Mouse (Mus musculus): Measurements from ENCODE around the gene BC025920. TPM values are rescaled to one million over a fixed set of nuclear protein-coding genes. Genes with fewer than 3 reads are reported as not detected.
"Not testable (repeated sequence)": the region's sequence is repeated elsewhere in the genome, so short reads cannot be mapped to it uniquely, and the experiment has no call there.

Gene BC025920
- polyA plus RNA-seq, 1 experiment from 2014 or later: 0.84 TPM

DNA sequence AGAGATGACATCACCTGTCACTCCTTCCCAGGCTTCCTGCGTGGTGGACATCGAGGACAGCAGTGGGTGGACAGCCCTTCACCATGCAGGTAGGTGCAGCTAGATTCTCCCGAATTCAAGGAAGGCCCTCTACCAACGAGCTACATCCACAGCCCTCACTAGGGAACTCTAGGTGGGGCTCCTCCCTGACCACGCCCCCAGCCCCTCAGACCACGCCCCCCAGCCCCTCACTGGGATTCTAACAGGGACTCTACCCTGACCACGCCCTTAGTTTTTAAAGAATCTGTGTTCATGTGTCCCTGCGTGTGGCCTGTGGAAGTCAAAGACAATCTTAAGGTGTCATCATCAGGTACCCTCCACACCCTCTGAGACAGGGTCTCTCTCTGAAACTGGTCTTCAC is 30.3 kb downstream of the BC025920 start:
- H3K9me3 ChIP-seq (replicated peaks): no peaks in the 10 kb centered on the region
- no peaks in the 10 kb centered on the region for H3K27me3 ChIP-seq
- ATAC-seq (replicated peaks; ENCODE audit: low FRiP score): no peak
- H3K4me2 ChIP-seq: no peak overlapping the region
- H3K4me1 ChIP-seq: peaks cover 17% of the 10 kb centered on the region
- H3K4me3 ChIP-seq (replicated peaks): no peak overlapping the region
- no peak overlapping the region for H3K9ac ChIP-seq
- H3K27ac ChIP-seq: no peak overlapping the region
- H3K36me3 ChIP-seq: no peaks in the 10 kb centered on the region
- 19% methylated on average over 8 of the region's 8 CpGs for WGBS

DNA sequence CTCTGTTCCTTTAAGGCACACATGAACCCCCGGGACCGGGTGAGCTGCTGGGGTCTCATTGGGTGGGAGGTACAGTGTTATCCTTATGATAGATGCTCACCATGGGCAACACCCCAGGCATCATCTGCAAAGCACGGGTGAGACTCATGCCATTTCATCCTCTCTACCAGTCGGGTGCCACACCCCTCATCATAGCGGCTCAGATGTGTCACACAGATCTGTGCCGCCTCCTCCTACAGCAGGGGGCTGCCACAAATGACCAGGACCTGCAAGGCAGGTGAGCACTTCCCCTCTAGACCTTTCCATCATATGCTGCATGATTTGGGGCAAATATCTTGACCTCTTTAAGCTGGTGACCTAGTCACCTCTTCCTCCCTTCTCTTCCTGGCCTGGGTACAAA is 32.0 kb downstream of the BC025920 start:
- WGBS: 78% methylated on average over 6 of the region's 6 CpGs
- Histone ChIP-seq H3K27me3 (no peaks in the 10 kb centered on the region), H3K27ac (no peak overlapping the region), H3K9me3 (replicated peaks) (no peaks in the 10 kb centered on the region), H3K4me2 (no peak overlapping the region), H3K4me1 (peaks cover 34% of the 10 kb centered on the region), H3K9ac (no peak overlapping the region), H3K36me3 (no peaks in the 10 kb centered on the region), H3K4me3 (replicated peaks) (no peak overlapping the region)
- no peak for ATAC-seq (replicated peaks; ENCODE audit: low FRiP score)

DNA sequence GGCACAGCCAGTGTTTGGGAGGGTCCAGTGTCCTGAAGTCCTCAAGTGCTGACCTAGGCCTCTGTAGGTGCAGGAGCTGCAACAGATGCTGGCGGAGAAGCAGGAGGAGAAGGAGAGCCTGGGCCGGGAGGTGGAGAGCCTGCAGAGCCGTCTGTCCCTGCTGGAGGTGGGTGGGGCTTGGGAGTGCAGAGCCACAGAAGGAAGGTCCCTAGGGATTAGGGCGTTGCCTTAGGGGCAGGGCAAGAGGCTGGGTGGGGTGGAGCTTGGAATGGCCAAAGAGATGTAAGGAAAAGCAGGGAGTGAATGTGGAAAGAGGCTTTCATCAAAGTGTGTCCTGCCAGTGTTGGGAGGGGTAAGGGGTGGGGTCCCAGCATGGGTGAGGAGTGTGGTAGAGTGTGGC is 34.8 kb downstream of the BC025920 start:
- not testable (repeated sequence) for H3K27me3 ChIP-seq; H3K9me3 ChIP-seq (replicated peaks); H3K27ac ChIP-seq; H3K36me3 ChIP-seq; H3K4me2 ChIP-seq; H3K9ac ChIP-seq; H3K4me3 ChIP-seq (replicated peaks); ATAC-seq (replicated peaks; ENCODE audit: low FRiP score)
- 54% methylated on average over 4 of the region's 4 CpGs for WGBS
- H3K4me1 ChIP-seq: peaks cover 26% of the 10 kb centered on the region

DNA sequence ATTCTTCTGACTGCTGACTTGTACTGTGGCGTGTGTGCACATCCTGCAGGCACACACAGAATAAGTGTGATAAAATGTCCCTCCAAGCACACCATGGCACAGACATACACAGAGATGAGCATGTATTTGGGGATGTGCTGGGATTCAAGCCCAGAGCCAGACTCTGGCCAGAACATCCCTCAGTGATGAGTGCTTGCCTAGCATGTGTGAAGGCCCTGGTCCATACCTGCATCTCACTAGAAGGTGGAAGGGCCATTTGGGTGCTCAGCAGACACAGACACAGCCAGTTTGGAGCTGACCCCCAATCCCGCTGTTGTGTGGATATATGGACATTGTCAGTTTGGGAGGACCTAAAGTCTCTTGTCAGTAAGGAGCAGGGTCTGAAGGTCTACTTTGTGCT is 35.5 kb downstream of the BC025920 start:
- 91% methylated on average over 2 of the region's 2 CpGs for WGBS
- Histone ChIP-seq H3K27me3 (no peaks in the 10 kb centered on the region), H3K4me3 (replicated peaks) (no peak overlapping the region), H3K9me3 (replicated peaks) (no peaks in the 10 kb centered on the region), H3K36me3 (no peaks in the 10 kb centered on the region), H3K27ac (no peak overlapping the region), H3K4me1 (peaks cover 26% of the 10 kb centered on the region), H3K9ac (no peak overlapping the region), H3K4me2 (no peak overlapping the region)
- no peak for ATAC-seq (replicated peaks; ENCODE audit: low FRiP score)

DNA sequence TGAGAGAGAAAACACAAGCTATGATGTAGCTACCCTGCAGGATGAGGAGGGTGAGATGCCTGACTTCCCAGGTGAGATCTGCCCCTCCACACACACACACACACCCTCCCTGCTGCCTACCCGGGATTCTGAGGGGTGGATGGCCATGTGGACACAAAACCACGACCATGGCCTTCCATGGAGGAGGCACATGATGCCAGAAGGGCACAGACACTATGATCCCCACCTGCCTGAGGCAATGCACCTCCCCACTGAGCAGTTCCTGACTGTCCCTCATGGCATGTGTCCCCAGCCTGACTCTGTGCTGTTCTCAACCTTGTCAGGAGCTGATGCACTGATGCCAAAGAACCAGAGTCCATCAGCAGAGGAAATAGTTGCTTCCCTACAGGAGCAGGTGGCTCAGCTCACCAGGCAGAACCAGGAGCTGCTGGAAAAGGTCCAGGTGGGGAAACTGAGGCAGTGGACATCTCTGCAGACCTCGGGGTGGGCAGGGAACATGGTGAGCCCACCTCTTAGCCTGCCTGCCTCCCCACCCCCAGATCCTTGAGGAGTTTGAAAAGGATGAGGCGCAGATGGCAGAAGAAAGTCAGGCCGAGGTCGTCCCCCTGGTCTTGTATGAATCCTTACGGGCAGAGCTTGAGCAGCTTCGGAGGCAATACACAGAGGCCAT is 36.0 kb downstream of the BC025920 start:
- no peaks in the 10 kb centered on the region for H3K36me3 ChIP-seq
- peak overlapping the region; percentile 85 for H3K4me2 ChIP-seq
- H3K4me1 ChIP-seq: peaks cover 26% of the 10 kb centered on the region
- no peaks in the 10 kb centered on the region for H3K27me3 ChIP-seq
- H3K9me3 ChIP-seq (replicated peaks): no peaks in the 10 kb centered on the region
- ATAC-seq (replicated peaks; ENCODE audit: low FRiP score): no peak
- 76% methylated on average over 8 of the region's 8 CpGs for WGBS
- H3K4me3 ChIP-seq (replicated peaks): peak overlapping the region; percentile 77
- H3K9ac ChIP-seq: 0 out of 2 replicates have a peak overlapping the region, but pooled peaks have one; percentile 94
- 0 out of 2 replicates have a peak overlapping the region, but pooled peaks have one; percentile 99 for H3K27ac ChIP-seq

DNA sequence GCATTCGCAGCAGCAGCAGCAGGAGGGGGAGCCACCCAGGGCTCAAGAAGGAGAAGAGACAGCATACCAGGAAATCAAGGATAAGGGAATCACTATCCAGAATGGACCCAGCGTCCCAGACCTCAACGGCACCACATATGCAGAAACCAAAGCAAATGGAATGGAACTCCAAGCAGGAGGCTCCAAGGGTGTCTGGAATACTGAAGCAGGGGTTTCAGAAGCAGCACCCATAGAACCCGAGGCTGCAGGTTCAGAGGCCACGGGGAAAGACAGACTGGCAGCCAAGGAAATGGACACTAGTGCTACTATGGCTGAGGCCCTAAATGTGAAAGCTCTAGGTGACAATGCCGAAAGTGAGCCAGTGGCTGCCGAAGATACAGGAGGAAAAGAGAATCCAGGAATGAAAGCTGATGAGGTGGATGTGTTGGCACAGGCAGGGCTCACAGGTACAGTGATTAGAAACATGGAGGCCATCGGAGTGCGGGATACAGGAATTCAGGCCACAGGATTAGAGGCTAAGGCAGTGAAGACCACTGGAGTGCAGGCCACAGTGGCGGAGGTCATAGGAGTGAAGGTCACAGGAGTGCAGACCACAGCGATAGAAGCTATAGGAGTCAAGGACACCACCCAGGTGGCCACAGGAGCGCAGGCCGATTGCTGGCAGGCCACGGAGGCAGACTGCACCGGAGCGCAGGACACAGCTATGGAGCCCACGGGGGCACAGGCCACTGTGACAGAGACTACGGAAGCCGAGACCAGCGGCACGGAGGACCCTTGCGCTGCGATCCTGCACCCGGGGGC is 36.8 kb downstream of the BC025920 start:
- H3K4me3 ChIP-seq (replicated peaks): peak overlapping the region; percentile 77
- no peaks in the 10 kb centered on the region for H3K27me3 ChIP-seq
- ATAC-seq (replicated peaks; ENCODE audit: low FRiP score): no peak
- no peaks in the 10 kb centered on the region for H3K9me3 ChIP-seq (replicated peaks)
- H3K4me2 ChIP-seq: peak overlapping the region; percentile 85
- no peaks in the 10 kb centered on the region for H3K36me3 ChIP-seq
- peaks cover 26% of the 10 kb centered on the region for H3K4me1 ChIP-seq
- H3K9ac ChIP-seq: peak overlapping the region; percentile 94
- peak overlapping the region; percentile 99 for H3K27ac ChIP-seq
- WGBS: 18% methylated on average over 24 of the region's 24 CpGs

DNA sequence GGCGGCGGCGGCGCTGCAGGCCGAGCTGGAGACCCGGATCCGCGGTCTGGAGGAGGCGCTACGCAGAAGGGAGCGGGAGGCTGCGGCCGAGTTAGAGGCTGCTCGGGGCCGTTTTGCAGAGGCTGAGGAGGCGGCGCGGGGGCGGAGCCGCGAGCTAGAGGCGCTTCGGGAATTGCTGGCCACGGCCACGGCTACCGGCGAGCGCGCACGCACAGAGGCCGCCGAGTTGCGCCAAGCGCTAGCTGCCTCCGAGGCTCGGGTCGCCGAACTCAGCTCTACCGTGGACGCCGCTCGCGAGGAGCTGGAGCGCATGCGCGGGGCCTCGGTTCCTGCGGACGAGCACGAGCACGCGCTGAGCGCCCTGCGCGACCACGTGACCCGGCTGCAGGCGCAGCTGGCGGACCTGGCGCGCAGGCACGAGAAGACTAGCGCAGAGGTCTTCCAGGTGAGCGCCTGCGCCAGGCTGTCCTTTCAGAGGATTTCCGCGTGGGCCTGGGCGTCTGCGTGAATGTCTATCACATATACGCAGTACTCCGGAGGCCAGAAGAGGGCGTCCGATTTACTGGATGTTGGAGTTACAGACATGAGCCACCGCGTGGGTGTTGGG is 37.5 kb downstream of the BC025920 start:
- peak overlapping the region; percentile 77 for H3K4me3 ChIP-seq (replicated peaks)
- under 1% methylated on average over 75 of the region's 75 CpGs for WGBS

DNA sequence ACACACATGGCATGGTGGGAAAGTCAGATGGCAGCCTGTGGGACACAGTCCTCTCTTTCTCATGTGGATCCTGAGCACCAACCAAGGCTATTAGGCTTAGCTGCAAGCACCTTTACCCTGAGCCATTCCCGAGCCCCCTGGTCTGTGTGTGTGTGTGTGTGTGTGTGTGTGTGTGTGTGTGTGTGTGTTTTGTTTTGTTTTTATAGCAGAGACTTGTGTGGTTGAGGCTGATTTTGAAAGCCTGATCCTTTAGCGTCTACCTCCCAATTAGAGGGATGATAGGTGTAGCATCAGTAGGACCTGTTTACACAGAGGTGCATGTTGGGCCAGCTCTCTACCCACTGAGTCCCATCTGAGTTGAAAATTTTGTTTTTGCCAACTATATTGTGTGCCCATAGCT is 38.1 kb downstream of the BC025920 start:
- peak overlapping the region; percentile 77 for H3K4me3 ChIP-seq (replicated peaks)
- peak overlapping the region; percentile 85 for H3K4me2 ChIP-seq
- no peaks in the 10 kb centered on the region for H3K36me3 ChIP-seq
- H3K4me1 ChIP-seq: peaks cover 31% of the 10 kb centered on the region
- peak overlapping the region; percentile 94; the same call in 1 of the 2 replicates for H3K9ac ChIP-seq
- H3K9me3 ChIP-seq (replicated peaks): no peaks in the 10 kb centered on the region
- no peaks in the 10 kb centered on the region for H3K27me3 ChIP-seq
- ATAC-seq (replicated peaks; ENCODE audit: low FRiP score): peak; percentile 10; the same call in 1 of the 2 replicates
- peak overlapping the region; percentile 99 for H3K27ac ChIP-seq
- 45% methylated on average over 2 of the region's 2 CpGs for WGBS

More for the DNA sequence above, 37.5 kb downstream of the BC025920 start:
- ATAC-seq (replicated peaks; ENCODE audit: low FRiP score): peak; percentile 88
- Histone ChIP-seq H3K36me3 (no peaks in the 10 kb centered on the region), H3K27me3 (no peaks in the 10 kb centered on the region), H3K4me1 (peaks cover 28% of the 10 kb centered on the region), H3K27ac (peak overlapping the region; percentile 99), H3K9me3 (replicated peaks) (no peaks in the 10 kb centered on the region), H3K9ac (peak overlapping the region; percentile 94), H3K4me2 (peak overlapping the region; percentile 85)

DNA sequence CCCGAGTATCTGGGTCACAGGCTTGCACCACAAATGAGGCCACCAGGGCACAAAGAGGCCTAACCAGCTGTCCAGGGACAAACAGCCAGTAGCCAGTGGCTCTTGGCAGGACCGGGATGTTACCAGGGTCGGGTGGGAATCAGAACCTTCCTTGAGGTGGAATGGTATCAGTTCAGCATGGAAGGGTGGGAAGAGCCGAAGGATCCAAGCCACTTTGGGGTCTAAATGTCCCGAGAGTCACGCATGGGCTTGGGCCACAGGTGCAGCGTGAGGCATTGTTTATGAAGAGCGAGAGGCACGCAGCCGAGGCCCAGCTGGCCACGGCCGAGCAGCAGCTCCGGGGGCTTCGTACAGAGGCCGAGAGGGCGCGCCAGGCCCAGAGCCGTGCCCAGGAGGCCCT is 38.6 kb downstream of the BC025920 start:
- ATAC-seq (replicated peaks; ENCODE audit: low FRiP score): no peak
- 0 out of 2 replicates have a peak overlapping the region, but pooled peaks have one; percentile 77 for H3K4me3 ChIP-seq (replicated peaks)
- H3K4me1 ChIP-seq: peaks cover 31% of the 10 kb centered on the region
- no peak overlapping the region for H3K9ac ChIP-seq
- no peak overlapping the region for H3K27ac ChIP-seq
- no peaks in the 10 kb centered on the region for H3K36me3 ChIP-seq
- H3K9me3 ChIP-seq (replicated peaks): no peaks in the 10 kb centered on the region
- H3K27me3 ChIP-seq: no peaks in the 10 kb centered on the region
- H3K4me2 ChIP-seq: no peak overlapping the region
- 93% methylated on average over 18 of the region's 18 CpGs for WGBS

DNA sequence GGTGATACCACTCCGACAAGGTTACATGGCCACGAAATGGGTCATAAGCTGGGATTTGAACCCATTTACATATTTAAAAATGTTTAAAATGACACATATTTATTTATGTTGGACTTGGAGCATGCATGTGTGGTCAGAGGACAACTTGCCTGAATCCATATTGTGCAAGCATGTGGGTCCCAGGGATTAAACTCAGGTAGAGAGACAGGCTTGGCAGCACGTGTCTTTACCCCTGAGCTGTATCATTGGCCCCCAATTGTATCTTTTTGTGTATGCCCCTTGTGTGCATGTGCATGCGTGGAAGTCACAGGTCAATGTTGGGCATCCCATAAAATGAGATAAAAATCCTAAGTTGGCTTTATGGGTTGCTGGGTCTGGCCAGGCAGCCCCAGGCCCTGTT is 39.3 kb downstream of the BC025920 start:
- no peak overlapping the region for H3K9ac ChIP-seq
- peaks cover 35% of the 10 kb centered on the region for H3K4me1 ChIP-seq
- H3K4me2 ChIP-seq: no peak overlapping the region
- H3K27me3 ChIP-seq: no peaks in the 10 kb centered on the region
- ATAC-seq (replicated peaks; ENCODE audit: low FRiP score): no peak
- no peaks in the 10 kb centered on the region for H3K9me3 ChIP-seq (replicated peaks)
- peaks cover 3% of the 10 kb centered on the region; the same call in 1 of the 2 replicates for H3K36me3 ChIP-seq
- no peak overlapping the region for H3K4me3 ChIP-seq (replicated peaks)
- WGBS: 91% methylated on average over 4 of the region's 4 CpGs
- no peak overlapping the region for H3K27ac ChIP-seq

DNA sequence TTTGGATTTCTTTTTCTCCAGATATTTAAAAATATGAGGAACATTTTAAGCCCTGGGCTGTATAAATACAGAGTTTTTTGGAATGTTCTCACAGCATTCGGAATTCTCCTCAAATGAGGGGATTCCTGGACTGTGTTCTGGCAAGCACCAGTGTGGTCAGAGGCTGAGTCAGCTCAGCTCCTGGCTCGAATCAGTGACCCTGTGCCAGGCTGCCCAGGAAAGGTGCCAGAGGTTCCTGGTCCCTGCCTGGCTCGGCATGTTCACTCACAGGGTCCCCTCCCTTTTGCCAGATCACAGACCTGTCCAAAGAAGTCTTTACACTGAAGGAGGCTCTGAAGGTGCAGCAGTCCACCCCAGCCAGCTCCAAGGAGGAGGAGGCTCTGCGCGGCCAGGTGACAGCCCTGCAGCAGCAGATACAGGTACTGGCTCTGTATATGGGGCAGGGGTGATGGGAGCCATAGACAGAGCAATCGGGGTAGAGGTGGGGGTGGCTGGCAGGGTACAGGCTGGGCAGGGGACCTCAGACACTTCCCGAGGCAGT is 40.0 kb downstream of the BC025920 start:
- Histone ChIP-seq H3K36me3 (peaks cover 10% of the 10 kb centered on the region), H3K4me3 (replicated peaks) (no peak overlapping the region), H3K27ac (no peak overlapping the region), H3K27me3 (no peaks in the 10 kb centered on the region), H3K9me3 (replicated peaks) (peaks cover 4% of the 10 kb centered on the region; the same call in 1 of the 2 replicates), H3K9ac (no peak overlapping the region), H3K4me2 (no peak overlapping the region), H3K4me1 (peaks cover 35% of the 10 kb centered on the region)
- 82% methylated on average over 7 of the region's 7 CpGs for WGBS
- ATAC-seq (replicated peaks; ENCODE audit: low FRiP score): no peak

Data from kidney, embryonic 15.5 days (tissue).